Mouse (Mus musculus): ENCODE measurements around the gene Tnik.

- TF ChIP-seq TAL1 (IDR thresholded peaks at IDR 0.05; ENCODE audit: low read length) (no peak), GATA1 (IDR thresholded peaks at IDR 0.05; ENCODE audit: low read length) (no peak)
These were observed 443.7 kb downstream of the Tnik start for GRCm38 (mm10) chr3:28706736-28707135.

Measured in erythroblast, embryonic 14.5 days (primary cell).